Mouse (Mus musculus): ENCODE measurements at regions not wholly inside any gene's neighbourhood (a gene's known extent, or its start where the extent isn't known, plus 50 kb on each side); places are given as distances from the start of the nearest gene placed in this dataset.

DNA sequence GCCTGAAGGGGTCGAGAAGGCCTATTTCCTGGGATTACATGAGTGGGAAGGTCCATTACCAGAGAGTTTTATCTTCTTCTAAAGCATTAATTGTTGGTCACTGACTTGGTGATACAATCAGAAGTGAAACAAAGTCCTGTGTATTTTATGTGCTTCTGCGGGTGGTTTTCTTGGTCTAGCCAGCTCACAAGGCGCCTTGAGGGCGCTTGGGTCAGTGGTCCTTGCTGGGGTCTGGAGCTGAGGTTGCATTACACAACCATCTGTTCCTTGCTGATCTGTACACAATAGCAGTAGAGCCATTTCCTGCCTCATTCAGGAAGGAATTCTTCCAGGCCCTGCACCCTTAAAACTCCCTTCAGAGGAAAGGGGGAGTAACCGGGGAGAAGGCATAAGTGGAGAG is 116.9 kb upstream of the Neo1 start:
- no peak for DNase-seq (ENCODE audit: low read depth, low spot score)

- DNase-seq (ENCODE audit: low read depth, low spot score): no peak
These were observed 108.1 kb upstream of the Neo1 start for GRCm38 (mm10) chr9:59144256-59144800.

- DNase-seq (ENCODE audit: low read depth, low spot score): no peak
These were observed 107.4 kb upstream of the Neo1 start for GRCm38 (mm10) chr9:59143610-59144009.

- DNase-seq (ENCODE audit: low read depth, low spot score): peak; percentile 66
These were observed 98.2 kb upstream of the Neo1 start for GRCm38 (mm10) chr9:59134171-59135041.

- DNase-seq (ENCODE audit: low read depth, low spot score): no peak
These were observed 93.6 kb upstream of the Neo1 start for GRCm38 (mm10) chr9:59129699-59130340.

DNA sequence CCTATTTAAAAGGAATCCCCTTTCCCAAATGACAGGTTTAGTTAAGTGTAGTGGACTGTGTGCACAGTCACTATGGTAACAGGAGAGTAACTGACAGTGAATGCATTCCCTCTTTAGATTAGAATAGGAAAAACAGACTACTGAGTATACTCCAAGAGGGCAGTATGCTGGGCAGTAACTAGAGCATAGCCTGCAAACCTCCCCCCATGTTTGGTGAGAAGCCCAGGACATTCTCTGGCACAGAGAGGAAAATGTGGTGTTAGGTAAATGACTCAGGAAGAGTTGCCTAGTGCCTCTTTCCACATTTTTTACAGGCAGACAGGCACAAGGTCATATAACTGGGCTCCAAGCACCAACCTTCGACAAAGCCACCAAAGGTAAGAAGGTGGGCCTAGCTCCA is 93.0 kb upstream of the Neo1 start:
- no peak for DNase-seq (ENCODE audit: low read depth, low spot score)

- DNase-seq (ENCODE audit: low read depth, low spot score): no peak
These were observed 91.8 kb upstream of the Neo1 start for GRCm38 (mm10) chr9:59128023-59128422.

DNA sequence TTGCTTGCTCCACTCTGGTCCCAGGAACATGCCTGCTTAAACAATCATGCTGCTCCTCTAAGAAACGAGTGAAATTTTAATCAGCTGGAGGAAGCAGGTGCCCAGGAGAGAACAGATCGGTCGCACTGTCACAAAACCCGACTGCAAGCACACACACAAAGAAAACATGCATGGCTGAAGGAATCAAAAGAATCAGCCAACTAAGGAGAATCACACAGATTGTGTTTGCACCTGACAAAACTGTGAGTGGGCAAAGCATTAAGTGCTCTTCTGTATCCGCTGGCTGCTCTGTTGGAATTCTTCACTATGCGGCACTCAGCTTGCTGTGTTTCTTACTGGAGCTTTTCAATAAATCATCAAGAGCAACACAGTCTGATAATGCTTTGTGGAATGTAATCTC is 89.6 kb upstream of the Neo1 start:
- no peak for DNase-seq (ENCODE audit: low read depth, low spot score)

- no peak for DNase-seq (ENCODE audit: low read depth, low spot score)
These were observed 80.3 kb upstream of the Neo1 start for GRCm38 (mm10) chr9:59116561-59116960.

DNA sequence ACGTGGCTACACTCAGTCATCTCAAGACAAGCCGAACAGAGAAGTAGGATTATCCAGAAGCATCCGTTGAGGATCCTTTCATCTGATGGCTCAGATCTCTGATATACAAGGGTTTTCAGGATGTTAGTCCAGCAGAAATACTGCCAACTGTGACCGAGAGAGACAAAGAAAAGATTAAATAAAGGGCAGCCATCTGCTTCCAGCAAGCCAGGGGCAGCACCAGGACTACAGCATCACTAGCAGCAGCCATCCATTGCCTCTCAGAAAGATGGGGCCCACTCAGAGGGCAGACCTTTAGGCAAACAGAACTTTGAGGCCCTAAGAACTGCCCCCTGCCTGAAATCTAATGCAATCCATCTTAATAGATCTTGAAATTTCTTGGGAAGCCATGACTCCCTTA is 77.6 kb upstream of the Neo1 start:
- no peak for DNase-seq (ENCODE audit: low read depth, low spot score)

GRCm38 (mm10) chr9:59099738-59100137 is 63.5 kb upstream of the Neo1 start:
- DNase-seq (ENCODE audit: low read depth, low spot score): no peak

GRCm38 (mm10) chr9:59097564-59097963 is 61.3 kb upstream of the Neo1 start:
- DNase-seq (ENCODE audit: low read depth, low spot score): no peak

- no peak for DNase-seq (ENCODE audit: low read depth, low spot score)
These were observed 60.5 kb upstream of the Neo1 start for GRCm38 (mm10) chr9:59096551-59097268.

DNA sequence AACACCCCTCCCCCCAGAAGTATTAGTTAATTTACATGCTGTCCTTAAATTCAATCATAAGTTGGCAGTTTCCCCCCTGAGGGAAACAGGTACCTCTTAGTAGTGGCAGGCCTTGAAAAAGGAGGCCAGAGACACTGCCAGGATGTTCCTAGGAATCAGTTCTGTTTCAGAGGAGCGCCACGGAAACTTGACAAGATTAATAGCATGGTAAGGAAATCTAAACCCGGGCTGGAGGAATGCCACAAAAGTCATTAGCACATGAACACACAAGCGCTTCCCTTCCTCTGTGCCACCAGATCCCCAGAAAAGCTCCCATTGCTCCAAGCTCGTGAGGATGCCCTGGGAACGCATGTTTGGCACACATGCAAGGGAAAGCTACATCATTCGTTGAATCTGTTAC is 59.4 kb upstream of the Neo1 start:
- DNase-seq (ENCODE audit: low read depth, low spot score): no peak

GRCm38 (mm10) chr9:59094106-59094505 is 57.9 kb upstream of the Neo1 start:
- no peak for DNase-seq (ENCODE audit: low read depth, low spot score)

DNA sequence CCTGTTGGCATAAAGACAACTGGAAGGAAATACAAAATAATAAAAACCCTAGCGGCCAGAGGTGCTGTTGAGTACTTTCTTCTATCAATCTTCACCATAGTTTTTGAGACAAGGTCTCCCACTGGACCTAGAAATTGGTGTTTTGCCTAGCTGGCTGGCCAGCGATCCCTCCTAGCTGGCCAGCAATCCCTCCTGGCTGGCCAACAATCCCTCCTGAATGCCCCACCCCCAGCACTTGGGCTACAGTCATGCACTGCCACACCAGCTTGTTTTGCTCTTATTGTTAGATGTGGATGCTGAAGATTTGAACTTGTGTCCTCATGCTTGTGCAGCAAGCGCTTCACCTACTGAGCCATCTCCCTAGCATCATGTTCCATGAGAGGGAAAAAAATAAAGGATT is 54.9 kb upstream of the Neo1 start:
- DNase-seq (ENCODE audit: low read depth, low spot score): no peak

DNA sequence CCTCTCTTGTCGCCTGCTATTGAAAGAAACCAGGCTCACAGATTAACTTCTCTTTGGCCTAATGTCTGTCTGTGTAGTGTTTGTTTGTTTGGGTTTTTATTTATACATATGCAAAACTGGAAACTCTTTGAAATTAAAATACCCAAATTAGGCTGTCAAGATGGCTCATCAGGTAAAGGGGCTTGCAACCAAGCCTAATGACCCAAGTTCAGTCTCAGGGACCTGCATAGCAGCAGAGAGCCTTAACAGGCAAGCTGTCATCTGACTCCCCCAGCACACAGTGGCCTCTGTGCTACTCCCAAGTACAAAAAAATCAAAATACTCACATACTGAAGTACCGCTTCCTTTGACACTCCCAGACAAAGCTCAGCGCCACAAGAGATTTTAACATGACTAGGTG is 51.5 kb upstream of the Neo1 start:
- no peak for DNase-seq (ENCODE audit: low read depth, low spot score)

DNA sequence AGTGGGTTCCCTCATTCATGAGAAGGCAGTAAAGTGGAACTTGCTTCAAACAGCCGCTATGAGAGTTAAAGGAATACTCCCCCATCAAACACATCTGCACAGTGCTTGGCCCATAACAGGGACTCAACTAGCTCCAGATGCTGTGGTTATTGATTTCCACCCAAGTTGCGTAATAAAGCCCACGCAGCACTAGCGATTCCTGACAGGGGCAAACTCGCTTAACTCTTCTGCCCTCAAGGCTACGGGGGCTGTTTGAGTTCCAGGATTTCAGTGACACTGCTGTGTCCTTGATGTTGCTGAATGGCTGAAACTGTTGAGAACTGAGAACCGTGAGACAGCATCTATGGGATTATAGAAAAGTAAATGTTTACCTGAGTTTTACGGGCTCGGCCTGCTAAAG is 50.9 kb upstream of the Neo1 start:
- DNase-seq (ENCODE audit: low read depth, low spot score): no peak

DNA sequence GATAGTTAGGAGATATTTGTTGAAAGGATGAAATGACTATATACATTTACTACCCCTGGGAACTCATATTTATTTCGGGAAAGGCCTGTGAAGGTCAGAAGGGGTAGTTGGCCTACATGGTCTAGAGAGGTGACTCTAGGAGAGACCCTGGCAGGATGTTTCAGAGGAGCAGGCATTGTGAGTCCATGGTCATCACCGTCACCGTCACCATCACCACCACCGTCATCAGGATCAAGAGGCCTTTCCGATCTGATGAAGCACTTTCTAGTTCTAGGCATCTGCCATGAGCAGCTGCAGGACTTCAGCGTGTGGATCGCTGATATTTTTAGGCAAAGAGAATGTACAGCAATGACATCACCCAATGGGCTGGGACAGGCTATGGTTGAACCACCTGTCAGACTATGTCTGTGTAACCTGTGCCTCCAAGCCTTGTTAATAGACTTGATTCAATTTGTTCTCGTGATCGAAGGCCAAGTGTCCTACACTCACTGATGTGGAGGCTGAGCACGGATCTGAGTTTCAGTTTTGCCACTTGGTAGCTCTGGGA is 50.4 kb upstream of the Neo1 start:
- DNase-seq (ENCODE audit: low read depth, low spot score): no peak
